Mouse (Mus musculus) stomach, postnatal 0 days (tissue): ENCODE measurements at regions not wholly inside any gene's neighbourhood (a gene's known extent, or its start where the extent isn't known, plus 50 kb on each side); places are given as distances from the start of the nearest gene placed in this dataset.

Source experiments
- ATAC-seq: fragments of 200-750 bp; cut with Nextera tagmentation; 2 replicates; pipeline ENCODE4 v1.8.0; 2017; ENCODE audit not compliant: low FRiP score, low TSS enrichment
- DNase-seq: peaks from one replicate; pipeline ENCODE4 v3.0.0-alpha.2; 2016; ENCODE audit warnings: low spot score
- H3K27ac ChIP-seq: fragments of 300-500 bp; sonication (generic); replicated peaks from 2 replicates; pipeline ENCODE4 v1.5.1; 2014; ENCODE audit warnings: mild to moderate bottlenecking, control low read depth
- H3K27me3 ChIP-seq: fragments of 300-500 bp; sonication (generic); 2 replicates; pipeline ENCODE4 v1.6.1; 2014; ENCODE audit warnings: low read length; ENCODE audit not compliant: control insufficient read depth, insufficient read depth
- H3K36me3 ChIP-seq: fragments of 300-500 bp; sonication (generic); 2 replicates; pipeline ENCODE4 v1.6.1; 2014; ENCODE audit warnings: low read length, mixed read lengths; ENCODE audit not compliant: control insufficient read depth, insufficient read depth
- H3K4me1 ChIP-seq: fragments of 300-500 bp; sonication (generic); replicated peaks from 2 replicates; pipeline ENCODE4 v1.6.1; 2014; ENCODE audit warnings: antibody characterized with exemption; ENCODE audit not compliant: control insufficient read depth, insufficient read depth
- H3K4me2 ChIP-seq: fragments of 300-500 bp; sonication (generic); replicated peaks from 2 replicates; pipeline ENCODE4 v1.6.1; 2014; ENCODE audit warnings: low read depth, mild to moderate bottlenecking, control low read depth, moderate library complexity
- H3K4me3 ChIP-seq: fragments of 300-500 bp; sonication (generic); 2 replicates; pipeline ENCODE4 v1.5.1; 2014; ENCODE audit warnings: low read depth, low read length, control low read depth
- H3K9ac ChIP-seq: fragments of 300-500 bp; sonication (generic); 2 replicates; pipeline ENCODE4 v1.6.1; 2014; ENCODE audit warnings: mild to moderate bottlenecking, low read length, control low read depth, mixed read lengths
- H3K9me3 ChIP-seq: fragments of 300-500 bp; sonication (generic); 2 replicates; pipeline ENCODE4 v1.6.1; 2016; ENCODE audit warnings: low read length; ENCODE audit not compliant: control insufficient read depth
- CTCF ChIP-seq: IDR thresholded peaks from 2 replicates; pipeline ENCODE4 v1.5.1; 2016; ENCODE audit warnings: antibody characterized with exemption, low read depth, mild to moderate bottlenecking, moderate library complexity
- EP300 ChIP-seq: optimal IDR thresholded peaks from 2 replicates; pipeline ENCODE3; 2016; ENCODE audit warnings: antibody characterized with exemption
- WGBS: fragments of 180-500 bp; shearing (Covaris S2); extraction: QIAGEN DNeasy Blood & Tissue Kit; methylation state at CpG from one replicate; pipeline ENCODE4 v1.1.7; 2014; 5-methylcytosine and 5-hydroxymethylcytosine counted together
- microRNA counts: library from miRNA; unstranded; fragments of <30 nt; microRNA quantifications from one replicate; lab custom pipeline; 2015
- microRNA-seq: library from miRNA; unstranded; fragments of <30 nt; microRNA quantifications from one replicate; pipeline ENCODE4, GENCODE M21; 2016

DNA sequence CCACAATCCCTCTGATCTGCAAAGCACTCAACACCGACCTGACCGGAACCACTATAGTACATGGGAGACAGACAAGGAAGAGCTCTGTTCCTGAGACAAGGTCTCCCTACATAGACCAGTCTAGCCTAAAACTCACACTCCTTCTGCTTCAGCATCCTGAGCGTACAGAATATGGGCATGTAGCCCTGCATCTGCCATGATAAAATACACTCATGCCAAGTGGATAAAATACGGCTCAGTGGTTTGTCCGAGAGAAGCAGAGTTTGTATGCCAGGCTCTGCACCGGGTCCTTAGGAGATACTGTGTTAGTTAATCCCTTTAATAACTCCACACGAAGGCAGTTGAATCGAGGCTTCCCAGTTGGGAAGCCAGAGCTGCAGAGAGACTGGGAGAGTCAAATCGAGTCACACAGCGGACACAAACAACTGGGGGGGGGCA, 50.4 kb upstream of the Ubash3b start:
- Histone ChIP-seq H3K4me2 (no peak overlapping the region), H3K27ac (peak overlapping the region; percentile 70; the same call in 1 of the 2 replicates), H3K27me3 (no peaks in the 10 kb centered on the region), H3K36me3 (no peaks in the 10 kb centered on the region), H3K4me3 (no peak overlapping the region), H3K9me3 (no peaks in the 10 kb centered on the region), H3K4me1 (no peaks in the 10 kb centered on the region; the same call in 1 of the 2 replicates), H3K9ac (no peak overlapping the region)
- 44% methylated on average over 10 of the region's 10 CpGs for WGBS
- TF ChIP-seq EP300 = no peak
- no peak for TF ChIP-seq CTCF
- DNase-seq (no peak), ATAC-seq (no peak)

MicroRNAs encoded in the stretch of these regions (microRNA counts, 519-probe panel; counts per million panel counts)
- 5,297 counts per million, percentile 60 among the panel's probes with 10 or more counts for microRNA mmu-miR-100 (lab: Ali Mortazavi, UCI)
- microRNA mmu-miR-125b-3p (lab: Ali Mortazavi, UCI) = 3,841 counts per million, percentile 25 among the panel's probes with 10 or more counts

Small RNAs in the stretch of these regions (microRNA-seq; reads per million reads assigned to microRNA genes)
- gene Mir100 (6,290 reads per million, percentile 92 among the genes with 10 or more reads in this experiment), gene Mir125b-1 (387 reads per million, percentile 63 among the genes with 10 or more reads in this experiment), gene Mirlet7a-2 (114 reads per million, percentile 46 among the genes with 10 or more reads in this experiment)
